Mouse (Mus musculus) bone marrow, adult 2 months (tissue): ENCODE data around the gene Gm3164.
"Not testable (repeated sequence)": the region's sequence is repeated elsewhere in the genome, so short reads cannot be mapped to it uniquely, and the experiment has no call there.

ENCODE experiments used
- CTCF ChIP-seq: fragments of 200-500 bp; IDR thresholded peaks from 2 replicates; pipeline ENCODE4 v1.5.1; 2011; ENCODE audit warnings: low read length, control low read depth; ENCODE audit not compliant: control insufficient read depth, insufficient read depth
- POLR2A ChIP-seq: fragments of 200-500 bp; IDR thresholded peaks from 2 replicates; pipeline ENCODE4 v1.6.1; 2011; ENCODE audit warnings: low read depth, mild to moderate bottlenecking, control low read depth, low read length, borderline replicate concordance; ENCODE audit not compliant: control insufficient read depth

DNA sequence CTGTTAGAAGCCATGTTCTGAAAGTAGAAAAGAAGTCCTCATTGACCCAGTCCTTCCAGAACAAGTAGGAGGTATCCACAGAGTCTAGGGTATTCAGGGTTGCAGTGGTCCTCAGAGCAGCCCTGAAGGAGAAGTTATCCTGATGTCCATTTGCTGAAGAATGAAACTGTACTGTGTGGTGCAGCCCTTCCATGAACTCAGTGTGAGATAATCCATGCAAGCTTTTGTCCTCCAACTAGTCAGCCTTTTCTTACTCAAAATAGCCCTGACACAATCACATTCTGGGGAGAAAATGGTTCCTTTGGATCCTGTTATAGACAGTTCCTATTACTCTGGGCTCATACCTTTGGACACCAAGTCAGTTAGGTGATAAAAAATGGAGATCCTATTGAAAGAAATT, 11.4 kb upstream of the Gm3164 start:
- not testable (repeated sequence) for TF ChIP-seq CTCF, POLR2A
